Mouse (Mus musculus): ENCODE data around the gene Nup85. TPM values are rescaled to one million over a fixed set of nuclear protein-coding genes. Genes with fewer than 3 reads are reported as not detected.

The Nup85 gene
- polyA plus RNA-seq, 1 experiment: 163 TPM

- under 1% methylated on average over 93 of the region's 93 CpGs for WGBS
Observed at GRCm38 (mm10) chr11:115603476-115604303, 39.5 kb downstream of the Nup85 start, which contains the start of the genes Mrps7 and Gga3. Gene Mrps7, plus strand, starts transcription at chr11:115603925. Gene Gga3, minus strand, starts transcription at chr11:115604051.

GRCm38 (mm10) chr11:115604304-115604696, 40.1 kb downstream of the Nup85 start:
- no peak for TF ChIP-seq CTCF (IDR thresholded peaks at IDR 0.05; ENCODE audit: control insufficient read depth, insufficient read depth, low read length)
- no peak for TF ChIP-seq POLR2A (IDR thresholded peaks at IDR 0.05; ENCODE audit: borderline replicate concordance, control insufficient read depth, low read depth, low read length)
- H3K4me1 ChIP-seq (ENCODE audit: control insufficient read depth, insufficient read depth, low read length): peaks cover 9% of the 10 kb centered on the region
- H3K27ac ChIP-seq (ENCODE audit: control insufficient read depth, insufficient read depth, low read depth, low read length, poor library complexity): peak overlapping the region; percentile 96
- under 1% methylated on average over 26 of the region's 26 CpGs for WGBS
- peak overlapping the region; percentile 98 for H3K4me3 ChIP-seq (replicated peaks; ENCODE audit: control insufficient read depth, low read depth, low read length)

More at GRCm38 (mm10) chr11:115603476-115604303, 39.5 kb downstream of the Nup85 start, which contains the start of the genes Mrps7 and Gga3:
- TF ChIP-seq CTCF (IDR thresholded peaks at IDR 0.05; ENCODE audit: control insufficient read depth, insufficient read depth, low read length) (no peak; the same call in 1 of the 2 replicates), POLR2A (IDR thresholded peaks at IDR 0.05; ENCODE audit: borderline replicate concordance, control insufficient read depth, low read depth, low read length) (peak; percentile 67)
- Histone ChIP-seq H3K27ac (ENCODE audit: control insufficient read depth, insufficient read depth, low read depth, low read length, poor library complexity) (peak within 1 kb of the TSS; percentile 96), H3K4me3 (replicated peaks; ENCODE audit: control insufficient read depth, low read depth, low read length) (peak within 1 kb of the TSS; percentile 98), H3K4me1 (ENCODE audit: control insufficient read depth, insufficient read depth, low read length) (peaks cover 9% of the 10 kb centered on the region)

DNA sequence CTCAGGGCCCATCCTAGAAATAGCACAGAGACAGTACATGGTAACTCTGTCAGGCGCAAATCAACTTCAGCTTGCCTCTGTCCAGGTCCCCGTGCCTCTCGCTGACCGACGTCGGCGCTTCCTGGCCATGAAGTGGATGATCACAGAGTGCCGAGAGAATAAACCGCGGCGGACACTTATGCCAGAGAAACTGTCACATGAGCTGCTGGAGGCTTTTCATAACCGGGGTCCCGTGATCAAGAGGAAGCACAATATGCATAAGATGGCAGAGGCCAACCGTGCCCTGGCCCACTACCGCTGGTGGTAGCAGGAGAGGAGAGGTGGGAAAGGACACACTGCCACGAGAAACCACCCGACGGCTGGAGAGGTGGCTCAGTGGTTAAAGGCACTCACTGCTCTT, 42.5 kb downstream of the Nup85 start:
- peaks cover 3% of the 10 kb centered on the region for H3K4me1 ChIP-seq (ENCODE audit: control insufficient read depth, insufficient read depth, low read length)
- TF ChIP-seq CTCF (IDR thresholded peaks at IDR 0.05; ENCODE audit: control insufficient read depth, insufficient read depth, low read length) (no peak), POLR2A (IDR thresholded peaks at IDR 0.05; ENCODE audit: borderline replicate concordance, control insufficient read depth, low read depth, low read length) (no peak)
- no peak overlapping the region for H3K27ac ChIP-seq (ENCODE audit: control insufficient read depth, insufficient read depth, low read depth, low read length, poor library complexity)
- 93% methylated on average over 18 of the region's 18 CpGs for WGBS
- no peak overlapping the region for H3K4me3 ChIP-seq (replicated peaks; ENCODE audit: control insufficient read depth, low read depth, low read length)

DNA sequence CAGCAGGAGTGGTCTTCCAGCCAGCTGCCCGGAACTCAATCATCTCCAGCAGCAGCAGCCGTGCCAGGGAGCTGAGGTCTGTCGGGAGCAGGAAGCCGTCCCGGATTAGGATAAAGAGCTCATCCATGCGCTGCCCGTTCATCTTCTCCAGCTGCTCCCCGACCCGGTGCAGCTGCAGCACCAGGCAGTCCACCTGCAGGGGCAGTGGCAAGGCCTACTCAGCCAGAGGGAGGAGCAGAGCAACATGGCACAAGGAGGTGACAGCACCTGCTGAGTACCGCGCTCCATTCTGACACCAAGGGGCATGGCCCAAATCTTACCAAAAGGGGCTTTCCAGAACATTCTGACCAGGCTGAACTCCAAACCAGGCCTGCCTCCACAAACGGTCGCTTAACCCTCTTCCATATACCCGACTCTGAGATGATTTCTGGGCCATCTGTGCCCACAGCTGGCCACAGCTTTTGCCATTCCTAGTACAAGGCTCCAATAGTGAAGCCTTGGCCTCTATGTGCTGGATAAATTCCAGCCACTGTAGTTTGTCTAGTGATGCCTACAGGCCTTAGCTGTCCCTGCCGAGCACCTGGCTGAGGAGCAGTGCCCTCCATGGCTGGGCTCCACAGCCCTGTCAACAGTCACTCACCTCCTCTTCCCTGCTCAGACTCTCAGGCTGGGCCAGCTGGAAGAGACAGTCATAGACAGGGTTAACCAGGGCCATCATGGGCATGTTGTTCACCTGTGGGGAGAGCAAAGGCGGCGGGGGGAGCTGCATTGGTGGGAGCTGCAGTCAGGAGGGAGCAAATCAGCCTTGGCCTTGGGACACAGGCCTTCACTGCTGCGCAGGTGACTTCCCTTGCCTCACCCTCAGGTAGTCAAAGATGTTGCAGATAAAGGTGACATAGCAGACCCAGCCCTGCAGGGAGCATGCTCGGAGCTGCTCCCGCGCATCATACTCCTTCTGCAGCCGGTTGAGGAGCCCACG, 44.5 kb downstream of the Nup85 start:
- TF ChIP-seq CTCF (IDR thresholded peaks at IDR 0.05; ENCODE audit: control insufficient read depth, insufficient read depth, low read length) (no peak), POLR2A (IDR thresholded peaks at IDR 0.05; ENCODE audit: borderline replicate concordance, control insufficient read depth, low read depth, low read length) (no peak)
- no peak overlapping the region for H3K4me3 ChIP-seq (replicated peaks; ENCODE audit: control insufficient read depth, low read depth, low read length)
- H3K27ac ChIP-seq (ENCODE audit: control insufficient read depth, insufficient read depth, low read depth, low read length, poor library complexity): no peak overlapping the region
- 90% methylated on average over 23 of the region's 23 CpGs for WGBS
- H3K4me1 ChIP-seq (ENCODE audit: control insufficient read depth, insufficient read depth, low read length): peaks cover under 1% of the 10 kb centered on the region

GRCm38 (mm10) chr11:115609576-115609975, 45.3 kb downstream of the Nup85 start:
- H3K27ac ChIP-seq (ENCODE audit: control insufficient read depth, insufficient read depth, low read depth, low read length, poor library complexity): no peak overlapping the region
- WGBS: 81% methylated on average over 3 of the region's 3 CpGs
- TF ChIP-seq POLR2A (IDR thresholded peaks at IDR 0.05; ENCODE audit: borderline replicate concordance, control insufficient read depth, low read depth, low read length): no peak
- TF ChIP-seq CTCF (IDR thresholded peaks at IDR 0.05; ENCODE audit: control insufficient read depth, insufficient read depth, low read length): no peak
- H3K4me1 ChIP-seq (ENCODE audit: control insufficient read depth, insufficient read depth, low read length): peaks cover 1% of the 10 kb centered on the region; the same call in 1 of the 2 replicates
- no peak overlapping the region for H3K4me3 ChIP-seq (replicated peaks; ENCODE audit: control insufficient read depth, low read depth, low read length)

DNA sequence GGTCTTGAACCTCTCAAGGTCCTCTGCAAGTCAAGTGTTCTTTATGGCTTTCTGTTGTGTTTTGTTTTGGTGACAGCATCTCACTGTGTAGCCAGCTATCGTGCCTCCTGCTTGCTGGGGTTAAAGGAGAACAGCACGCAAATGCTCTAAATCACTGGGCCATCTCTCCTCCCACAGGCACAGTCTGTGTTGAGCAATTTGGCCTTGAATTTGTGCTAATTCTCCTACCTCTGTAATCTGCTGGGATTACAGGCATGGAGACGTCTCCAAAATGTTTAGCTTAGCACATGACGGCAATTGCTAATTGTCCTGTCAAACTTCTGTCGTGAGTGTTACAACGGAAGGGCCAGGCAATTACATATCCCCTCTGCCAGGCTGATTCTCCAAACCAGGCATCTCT, 46.9 kb downstream of the Nup85 start:
- Histone ChIP-seq H3K4me1 (ENCODE audit: control insufficient read depth, insufficient read depth, low read length) (peaks cover 1% of the 10 kb centered on the region; the same call in 1 of the 2 replicates), H3K27ac (ENCODE audit: control insufficient read depth, insufficient read depth, low read depth, low read length, poor library complexity) (no peak overlapping the region), H3K4me3 (replicated peaks; ENCODE audit: control insufficient read depth, low read depth, low read length) (no peak overlapping the region)
- WGBS: 88% methylated on average over 6 of the region's 6 CpGs
- no peak for TF ChIP-seq CTCF (IDR thresholded peaks at IDR 0.05; ENCODE audit: control insufficient read depth, insufficient read depth, low read length)
- TF ChIP-seq POLR2A (IDR thresholded peaks at IDR 0.05; ENCODE audit: borderline replicate concordance, control insufficient read depth, low read depth, low read length): no peak

DNA sequence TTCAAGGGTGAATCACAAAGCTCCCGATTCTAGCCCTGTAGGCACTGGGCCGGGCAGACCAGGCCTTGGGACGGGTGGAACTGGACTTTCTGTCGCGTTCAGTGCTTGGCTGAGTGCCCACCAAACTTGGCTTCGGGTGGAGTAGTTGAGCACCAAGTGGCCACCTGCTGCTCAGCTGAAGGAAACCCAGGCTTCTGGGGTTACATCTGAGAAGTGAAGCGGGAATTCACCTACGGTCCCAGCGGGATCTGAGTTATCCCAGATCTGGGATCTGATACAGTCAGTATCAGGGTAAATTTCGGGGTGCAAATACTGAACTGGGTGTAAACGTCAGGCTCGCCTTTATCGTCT, 47.8 kb downstream of the Nup85 start:
- H3K4me1 ChIP-seq (ENCODE audit: control insufficient read depth, insufficient read depth, low read length): peaks cover 1% of the 10 kb centered on the region; the same call in 1 of the 2 replicates
- TF ChIP-seq CTCF (IDR thresholded peaks at IDR 0.05; ENCODE audit: control insufficient read depth, insufficient read depth, low read length) (0 out of 2 replicates have a peak, but pooled peaks have one; percentile 13), POLR2A (IDR thresholded peaks at IDR 0.05; ENCODE audit: borderline replicate concordance, control insufficient read depth, low read depth, low read length) (no peak)
- H3K27ac ChIP-seq (ENCODE audit: control insufficient read depth, insufficient read depth, low read depth, low read length, poor library complexity): peak overlapping the region; percentile 72
- H3K4me3 ChIP-seq (replicated peaks; ENCODE audit: control insufficient read depth, low read depth, low read length): peak overlapping the region; percentile 81
- under 1% methylated on average over 13 of the region's 13 CpGs for WGBS
